Mouse (Mus musculus) layer of hippocampus, adult 6 months (tissue): Measurements from ENCODE around the gene Bcl2a1d. TPM values are rescaled to one million over a fixed set of nuclear protein-coding genes. Genes with fewer than 3 reads are reported as not detected.

ENCODE experiments used
- long read RNA-seq, 2 experiments: library from polyadenylated mRNA; unstranded; transcript quantifications; one replicate each; pipeline ENCODE4 v2.0.0; 2019 to 2020
- polyA plus RNA-seq: library from polyadenylated mRNA; unstranded; fragments of <200 nt; fragmentation: Nextera tagmentation; gene quantifications from 2 replicates; pipeline ENCODE4 v1.2.3, GENCODE M21; 2021

The Bcl2a1d gene
- 0.34 and 0.43 TPM in 2 replicates for polyA plus RNA-seq
- long read RNA-seq, experiment 1: 0 reads
- long read RNA-seq, experiment 2: 0 reads

DNA sequence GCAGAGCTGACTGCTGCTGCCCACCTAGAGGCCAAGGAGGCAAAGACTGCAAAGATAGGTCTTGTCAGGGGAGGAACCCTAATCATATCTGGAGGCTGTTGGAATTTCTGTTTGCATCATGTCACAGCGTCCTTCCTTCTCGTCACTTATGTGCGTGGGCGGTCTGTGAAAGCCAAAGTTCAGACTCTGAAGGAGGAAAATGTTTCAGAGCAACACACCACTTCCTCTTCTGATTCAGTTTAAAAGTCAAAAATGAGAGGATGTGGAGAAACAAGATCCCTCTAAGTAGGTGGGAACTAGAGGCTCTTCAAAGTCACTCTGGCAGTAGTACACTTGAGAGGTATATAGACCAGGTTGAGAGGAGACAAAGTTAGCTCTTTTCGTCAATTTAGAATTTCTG lies at the start of gene Bcl2a1d:
Gene Bcl2a1d, minus strand, starts transcription at position 187 of the 400 bp plus-strand sequence.

DNA sequence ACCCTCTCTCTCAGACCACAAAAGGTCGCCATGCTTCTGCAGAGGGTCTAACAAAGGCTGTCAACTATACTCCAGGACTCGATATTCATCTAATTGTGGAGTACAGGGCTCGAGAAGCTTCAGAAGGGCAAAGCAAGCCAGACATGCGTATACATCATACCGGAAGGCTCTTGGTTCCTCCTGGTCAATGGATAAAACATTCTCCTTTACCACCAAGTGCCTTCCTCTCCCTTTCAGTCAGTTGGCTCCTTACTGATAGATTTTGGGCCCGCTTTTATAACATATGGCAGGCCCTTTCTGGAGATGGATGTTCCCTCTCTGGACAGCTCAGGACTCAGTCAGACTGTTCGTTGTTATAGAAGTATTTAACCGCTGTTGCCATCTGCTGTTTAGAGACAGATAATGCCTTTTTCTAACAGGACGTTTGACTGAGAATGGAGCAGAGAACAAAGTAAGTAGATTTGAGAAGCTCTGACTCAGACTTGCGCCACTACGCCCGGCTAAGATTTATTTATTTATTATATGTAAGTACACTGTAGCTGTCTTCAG lies 11.7 kb downstream of the Bcl2a1d start, which contains the start of gene Mthfsl:
Gene Mthfsl, minus strand, starts transcription at position 308 of the 549 bp plus-strand sequence.

Other genes starting within 250 kb of the Bcl2a1d start
- gene Syncrip, start 249.3 kb downstream of the Bcl2a1d start, polyA plus RNA-seq: 13.2 and 18.4 TPM in 2 replicates
- 6.5 and 7.4 TPM in 2 replicates for gene Zfp949, start 183.9 kb downstream of the Bcl2a1d start, polyA plus RNA-seq
- gene Trim43a, start 151.0 kb downstream of the Bcl2a1d start, polyA plus RNA-seq: 0.14 TPM in 1 of 2 replicates, not detected in the other
- gene Mthfsl, start 11.6 kb downstream of the Bcl2a1d start, polyA plus RNA-seq: 97.7 and 97.8 TPM in 2 replicates
- gene Trim43c, start 107.2 kb upstream of the Bcl2a1d start, polyA plus RNA-seq: not detected in 2 replicates
- 1.1 and 1.3 TPM in 2 replicates for gene Bcl2a1a, start 225.0 kb upstream of the Bcl2a1d start, polyA plus RNA-seq